Mouse (Mus musculus) heart, postnatal 0 days (tissue): ENCODE measurements around the gene Eef1akmt1. TPM values are rescaled to one million over a fixed set of nuclear protein-coding genes. Genes with fewer than 3 reads are reported as not detected.
A peak's percentile ranks its signal among the peaks of the same experiment; 100 is the strongest.

ENCODE experiments used
- ATAC-seq: fragments of 200-750 bp; cut with Nextera tagmentation; 2 replicates; pipeline ENCODE4 v1.8.0; 2017; ENCODE audit warnings: low read depth, moderate number of reproducible peaks, moderate library complexity; ENCODE audit not compliant: insufficient read depth
- DNase-seq: peaks from one replicate; pipeline ENCODE4 v3.0.0-alpha.2; 2016; ENCODE audit warnings: low spot score
- H3K27ac ChIP-seq: fragments of 300-500 bp; sonication (generic); 2 replicates; pipeline ENCODE4 v1.5.1; 2014; ENCODE audit warnings: low read depth, mild to moderate bottlenecking
- H3K27me3 ChIP-seq: fragments of 300-500 bp; sonication (generic); 2 replicates; pipeline ENCODE4 v1.6.1; 2014; ENCODE audit warnings: low read length, mixed read lengths; ENCODE audit not compliant: control insufficient read depth, insufficient read depth
- H3K36me3 ChIP-seq: fragments of 300-500 bp; sonication (generic); replicated peaks from 2 replicates; pipeline ENCODE4 v1.6.1; 2014; ENCODE audit warnings: low read length, mixed read lengths; ENCODE audit not compliant: control insufficient read depth, insufficient read depth
- H3K4me1 ChIP-seq: fragments of 300-500 bp; sonication (generic); 2 replicates; pipeline ENCODE4 v1.6.1; 2014; ENCODE audit warnings: antibody characterized with exemption; ENCODE audit not compliant: control insufficient read depth, insufficient read depth
- H3K4me2 ChIP-seq: fragments of 300-500 bp; sonication (generic); 2 replicates; pipeline ENCODE4 v1.6.1; 2014; ENCODE audit warnings: low read depth, mild to moderate bottlenecking, low read length, moderate library complexity
- H3K4me3 ChIP-seq: fragments of 300-500 bp; sonication (generic); 2 replicates; pipeline ENCODE4 v1.5.1; 2014; ENCODE audit warnings: low read depth, low read length
- H3K9ac ChIP-seq: fragments of 300-500 bp; sonication (generic); replicated peaks from 2 replicates; pipeline ENCODE4 v1.6.1; 2014; ENCODE audit warnings: low read depth, low read length, mixed read lengths
- H3K9me3 ChIP-seq: fragments of 300-500 bp; sonication (generic); replicated peaks from 2 replicates; pipeline ENCODE4 v1.6.1; 2016; ENCODE audit warnings: low read length; ENCODE audit not compliant: control insufficient read depth
- CTCF ChIP-seq: IDR thresholded peaks from 2 replicates; pipeline ENCODE4 v1.5.1; 2016; ENCODE audit warnings: antibody characterized with exemption, control low read depth, low read depth
- EP300 ChIP-seq: IDR thresholded peaks from 2 replicates; pipeline ENCODE4 v1.6.1; 2016; ENCODE audit warnings: antibody characterized with exemption, low read depth
- WGBS: fragments of 180-500 bp; shearing (Covaris S2); extraction: QIAGEN DNeasy Blood & Tissue Kit; methylation state at CpG from one replicate; pipeline ENCODE4 v1.1.7; 2014; 5-methylcytosine and 5-hydroxymethylcytosine counted together
- polyA plus RNA-seq: library from polyadenylated mRNA; unstranded; fragments of >200 nt; fragmentation: Nextera tagmentation; extraction: Ambion mirVana; gene quantifications from 2 replicates; pipeline ENCODE4 v1.2.1, GENCODE M21; 2015
- total RNA-seq: library from RNA; depleted of rRNA; stranded (reverse); fragments of >200 nt; gene quantifications from 2 replicates; pipeline ENCODE4 v1.2.3, GENCODE M21; 2014; ENCODE audit warnings: low replicate concordance

Eef1akmt1 gene
- total and polyA plus RNA-seq, 2 experiments from 2014 or later = 21.4 to 79.3 TPM

DNA sequence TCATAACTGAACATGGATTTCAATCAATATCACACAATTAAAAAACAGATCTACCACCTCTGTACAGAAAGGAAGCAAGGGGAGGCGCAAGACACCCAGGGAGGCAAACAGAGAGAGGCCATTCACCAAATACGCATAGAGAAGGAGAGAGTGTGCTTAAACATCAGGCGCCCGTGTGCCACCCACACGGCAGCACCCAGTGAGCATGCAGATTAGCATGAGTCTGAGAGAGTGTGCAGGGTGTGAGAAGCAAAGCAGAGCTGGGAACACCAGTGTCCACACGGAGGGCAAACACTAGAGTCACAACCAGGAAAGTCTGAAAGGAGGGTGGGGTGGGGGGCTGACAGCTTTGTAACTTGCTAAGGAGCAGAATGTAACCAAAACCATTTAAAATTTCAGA is 44.4 kb upstream of the Eef1akmt1 start:
- Histone ChIP-seq H3K9me3 (no peaks in the 10 kb centered on the region), H3K9ac (no peak overlapping the region), H3K4me1 (no peaks in the 10 kb centered on the region), H3K27ac (no peak overlapping the region), H3K36me3 (peaks cover 5% of the 10 kb centered on the region), H3K4me2 (no peak overlapping the region), H3K4me3 (no peak overlapping the region), H3K27me3 (no peaks in the 10 kb centered on the region)
- ATAC-seq (no peak), DNase-seq (no peak)
- TF ChIP-seq CTCF (no peak), EP300 (no peak)
- WGBS = 89% methylated on average over 6 of the region's 6 CpGs

GRCm38 (mm10) chr14:57611034-57611433 is 39.6 kb upstream of the Eef1akmt1 start:
- Histone ChIP-seq H3K27ac (no peak overlapping the region), H3K9me3 (no peaks in the 10 kb centered on the region), H3K4me3 (no peak overlapping the region), H3K36me3 (no peaks in the 10 kb centered on the region; the same call in none of the 2 replicates), H3K27me3 (no peaks in the 10 kb centered on the region), H3K9ac (no peak overlapping the region), H3K4me2 (no peak overlapping the region), H3K4me1 (0 out of 2 replicates have a peak, but pooled peaks cover 6% of the 10 kb centered on the region)
- DNase-seq (no peak), ATAC-seq (no peak)
- TF ChIP-seq EP300 (no peak), CTCF (no peak)
- 91% methylated on average over 2 of the region's 2 CpGs for WGBS

- H3K4me1 ChIP-seq = 0 out of 2 replicates have a peak, but pooled peaks cover 6% of the 10 kb centered on the region
- H3K4me3 ChIP-seq = no peak overlapping the region
- TF ChIP-seq EP300 (no peak), CTCF (no peak)
- DNase-seq (no peak), ATAC-seq (no peak)
- H3K9me3 ChIP-seq = no peaks in the 10 kb centered on the region
- no peak overlapping the region for H3K9ac ChIP-seq
- 72% methylated on average over 4 of the region's 4 CpGs for WGBS
- H3K36me3 ChIP-seq = no peaks in the 10 kb centered on the region; the same call in 1 of the 2 replicates
- H3K27me3 ChIP-seq = no peaks in the 10 kb centered on the region
- H3K27ac ChIP-seq = no peak overlapping the region
- H3K4me2 ChIP-seq = no peak overlapping the region
Observed at GRCm38 (mm10) chr14:57609816-57610329, 38.5 kb upstream of the Eef1akmt1 start.

DNA sequence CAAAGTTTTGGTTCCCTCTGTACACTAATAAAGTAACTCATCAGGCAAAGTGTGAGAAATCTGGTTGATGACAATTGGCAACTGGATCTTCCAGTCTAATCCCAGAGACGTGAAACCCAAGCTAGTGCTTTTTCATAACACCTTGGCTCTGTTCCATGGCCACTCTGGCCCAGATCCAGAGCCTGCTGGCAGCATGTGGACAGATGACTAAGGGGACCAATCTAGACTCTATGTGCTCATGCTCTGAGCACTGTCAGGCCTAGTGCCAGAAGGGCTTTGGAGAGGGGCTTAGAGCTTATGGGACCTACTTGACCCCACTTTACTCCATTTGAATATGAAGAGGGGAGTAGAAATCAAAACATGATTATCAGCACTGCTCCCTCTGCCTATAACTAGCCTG is 36.1 kb upstream of the Eef1akmt1 start:
- no peak overlapping the region for H3K4me2 ChIP-seq
- 0 out of 2 replicates have a peak, but pooled peaks cover 6% of the 10 kb centered on the region for H3K4me1 ChIP-seq
- WGBS = 3% methylated on average over 1 of the region's 1 CpGs
- H3K27ac ChIP-seq = peak overlapping the region; percentile 48; the same call in 1 of the 2 replicates
- peaks cover 16% of the 10 kb centered on the region for H3K36me3 ChIP-seq
- DNase-seq = peak; percentile 90
- TF ChIP-seq EP300 (no peak; the same call in 1 of the 2 replicates), CTCF (no peak)
- no peaks in the 10 kb centered on the region for H3K27me3 ChIP-seq
- ATAC-seq = peak; percentile 96
- no peak overlapping the region for H3K9ac ChIP-seq
- no peak overlapping the region for H3K4me3 ChIP-seq
- no peaks in the 10 kb centered on the region for H3K9me3 ChIP-seq

DNA sequence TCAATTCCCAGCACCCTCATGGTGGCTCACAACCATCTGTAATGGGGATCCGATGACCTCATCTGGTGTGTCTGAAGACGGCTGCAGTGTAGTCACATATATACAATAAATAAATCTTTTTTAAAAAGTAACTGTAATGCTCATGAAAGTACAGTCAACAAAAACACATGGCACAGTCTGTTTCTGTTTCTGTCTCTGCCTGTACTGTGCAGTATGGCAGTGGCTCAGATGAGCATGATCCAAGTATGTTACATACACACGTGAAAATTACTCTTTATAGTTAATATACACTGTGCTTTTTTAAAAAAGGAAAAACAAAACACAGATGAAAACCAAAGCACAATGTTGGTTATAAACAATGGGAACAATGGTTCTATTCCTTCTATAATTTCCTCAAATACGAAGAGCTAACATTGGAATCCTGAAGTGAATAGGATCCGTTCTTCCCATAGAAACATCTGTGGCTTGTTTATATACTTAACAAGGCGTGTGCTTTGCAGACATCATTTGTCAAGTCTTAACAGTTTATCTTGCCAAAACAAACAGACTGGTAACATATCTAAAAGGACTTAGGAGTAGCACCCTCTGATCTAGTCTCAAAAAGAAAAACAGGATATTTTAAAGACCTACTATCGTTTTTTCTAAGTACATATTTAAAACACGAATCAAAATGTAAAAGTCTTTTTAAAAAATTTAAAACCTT is 35.4 kb upstream of the Eef1akmt1 start:
- WGBS = 60% methylated on average over 8 of the region's 8 CpGs
- peak; percentile 31 for DNase-seq
- Histone ChIP-seq H3K36me3 (peaks cover 21% of the 10 kb centered on the region), H3K27me3 (no peaks in the 10 kb centered on the region), H3K4me3 (no peak overlapping the region), H3K9ac (no peak overlapping the region), H3K9me3 (no peaks in the 10 kb centered on the region), H3K4me1 (0 out of 2 replicates have a peak, but pooled peaks cover 6% of the 10 kb centered on the region), H3K4me2 (no peak overlapping the region), H3K27ac (no peak overlapping the region; the same call in 1 of the 2 replicates)
- peak; percentile 14; the same call in 1 of the 2 replicates for TF ChIP-seq EP300
- TF ChIP-seq CTCF = no peak
- ATAC-seq = no peak
